Mouse (Mus musculus): ENCODE measurements around the gene Kcna2. TPM values are rescaled to one million over a fixed set of nuclear protein-coding genes. Genes with fewer than 3 reads are reported as not detected.

The Kcna2 gene
- total RNA-seq (2021), result 10 to 100 TPM; 79.9 to 97.7 TPM

GRCm38 (mm10) chr3:107100811-107101455 lies at the start of gene Kcna2:
Gene Kcna2 (plus strand): TSS chr3:107101146.
- peak in 1 of 2 experiments; percentile 23 for DNase-seq (ENCODE audit: extremely low spot score in 1 of 2, low spot score in 1 of 2)

- no peak for DNase-seq (ENCODE audit: extremely low spot score in 1 of 2, low spot score in 1 of 2)
Measured at GRCm38 (mm10) chr3:107061468-107061867, 39.5 kb upstream of the Kcna2 start.

GRCm38 (mm10) chr3:107062771-107063170 lies 38.2 kb upstream of the Kcna2 start:
- DNase-seq (ENCODE audit: extremely low spot score in 1 of 2, low spot score in 1 of 2), result no peak

GRCm38 (mm10) chr3:107065510-107066095 lies 35.3 kb upstream of the Kcna2 start:
- DNase-seq (ENCODE audit: extremely low spot score in 1 of 2, low spot score in 1 of 2), result no peak

- DNase-seq (ENCODE audit: extremely low spot score in 1 of 2, low spot score in 1 of 2), result no peak
Measured at GRCm38 (mm10) chr3:107066165-107066850, 34.6 kb upstream of the Kcna2 start.

GRCm38 (mm10) chr3:107067245-107067644 lies 33.7 kb upstream of the Kcna2 start:
- DNase-seq (ENCODE audit: extremely low spot score in 1 of 2, low spot score in 1 of 2), result no peak

- no peak for DNase-seq (ENCODE audit: extremely low spot score in 1 of 2, low spot score in 1 of 2)
Measured at GRCm38 (mm10) chr3:107073863-107074262, 27.1 kb upstream of the Kcna2 start.

- DNase-seq (ENCODE audit: extremely low spot score in 1 of 2, low spot score in 1 of 2), result no peak
Measured at GRCm38 (mm10) chr3:107075705-107076104, 25.2 kb upstream of the Kcna2 start.

- no peak for DNase-seq (ENCODE audit: extremely low spot score in 1 of 2, low spot score in 1 of 2)
Measured at GRCm38 (mm10) chr3:107076658-107077057, 24.3 kb upstream of the Kcna2 start.

GRCm38 (mm10) chr3:107077101-107077500 lies 23.8 kb upstream of the Kcna2 start:
- DNase-seq (ENCODE audit: extremely low spot score in 1 of 2, low spot score in 1 of 2), result no peak

- no peak for DNase-seq (ENCODE audit: extremely low spot score in 1 of 2, low spot score in 1 of 2)
Measured at GRCm38 (mm10) chr3:107080803-107081202, 20.1 kb upstream of the Kcna2 start.

GRCm38 (mm10) chr3:107081227-107081626 lies 19.7 kb upstream of the Kcna2 start:
- no peak for DNase-seq (ENCODE audit: extremely low spot score in 1 of 2, low spot score in 1 of 2)

- no peak for DNase-seq (ENCODE audit: extremely low spot score in 1 of 2, low spot score in 1 of 2)
Measured at GRCm38 (mm10) chr3:107084586-107084985, 16.4 kb upstream of the Kcna2 start.

GRCm38 (mm10) chr3:107087410-107087809 lies 13.5 kb upstream of the Kcna2 start:
- no peak for DNase-seq (ENCODE audit: extremely low spot score in 1 of 2, low spot score in 1 of 2)

GRCm38 (mm10) chr3:107088820-107089219 lies 12.1 kb upstream of the Kcna2 start:
- DNase-seq (ENCODE audit: extremely low spot score in 1 of 2, low spot score in 1 of 2), result no peak

- DNase-seq (ENCODE audit: extremely low spot score in 1 of 2, low spot score in 1 of 2), result no peak
Measured at GRCm38 (mm10) chr3:107089475-107089874, 11.5 kb upstream of the Kcna2 start.

GRCm38 (mm10) chr3:107090001-107090400 lies 10.9 kb upstream of the Kcna2 start:
- DNase-seq (ENCODE audit: extremely low spot score in 1 of 2, low spot score in 1 of 2), result no peak

GRCm38 (mm10) chr3:107090403-107091150 lies 10.4 kb upstream of the Kcna2 start:
- DNase-seq (ENCODE audit: extremely low spot score in 1 of 2, low spot score in 1 of 2), result no peak

- DNase-seq (ENCODE audit: extremely low spot score in 1 of 2, low spot score in 1 of 2), result peak; percentile 36 to 62
Measured at GRCm38 (mm10) chr3:107094028-107094427, 6.9 kb upstream of the Kcna2 start.

- no peak for DNase-seq (ENCODE audit: extremely low spot score in 1 of 2, low spot score in 1 of 2)
Measured at GRCm38 (mm10) chr3:107096269-107096731, 4.6 kb upstream of the Kcna2 start.

- no peak for DNase-seq (ENCODE audit: extremely low spot score in 1 of 2, low spot score in 1 of 2)
Measured at GRCm38 (mm10) chr3:107099866-107100265, 1.1 kb upstream of the Kcna2 start.

Measured in layer of hippocampus, postnatal 25 days (tissue).